Mouse (Mus musculus) telencephalon, adult 2 months (tissue): ENCODE data around the gene Matk.

Experiments
- DNase-seq: peaks from one replicate; pipeline ENCODE4 v3.0.0-alpha.2; 2011; ENCODE audit warnings: low read depth, low spot score

The Matk gene

DNA sequence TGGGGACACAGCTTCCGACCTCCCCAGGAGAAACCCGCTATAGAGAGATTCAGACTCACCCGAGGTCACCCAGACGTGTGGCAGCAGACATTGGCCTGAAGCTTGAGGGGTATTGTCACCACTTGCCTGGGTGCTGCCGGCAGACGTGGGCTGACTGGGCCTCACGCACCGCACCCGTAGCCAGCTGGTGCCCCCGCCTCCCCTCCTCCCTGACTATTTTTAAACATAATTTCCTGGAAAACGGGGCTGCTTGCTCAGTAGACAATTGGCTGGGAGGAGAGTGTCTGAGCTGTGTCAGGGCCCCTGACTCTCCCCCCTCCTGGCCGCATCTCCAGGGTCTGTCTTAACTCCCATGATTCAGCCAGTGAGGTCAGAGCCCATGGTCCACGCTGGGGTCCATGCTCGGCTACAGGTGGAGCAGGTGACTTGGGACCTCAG lies 50.1 kb downstream of the Matk start:
- peak; percentile 75 for DNase-seq

DNA sequence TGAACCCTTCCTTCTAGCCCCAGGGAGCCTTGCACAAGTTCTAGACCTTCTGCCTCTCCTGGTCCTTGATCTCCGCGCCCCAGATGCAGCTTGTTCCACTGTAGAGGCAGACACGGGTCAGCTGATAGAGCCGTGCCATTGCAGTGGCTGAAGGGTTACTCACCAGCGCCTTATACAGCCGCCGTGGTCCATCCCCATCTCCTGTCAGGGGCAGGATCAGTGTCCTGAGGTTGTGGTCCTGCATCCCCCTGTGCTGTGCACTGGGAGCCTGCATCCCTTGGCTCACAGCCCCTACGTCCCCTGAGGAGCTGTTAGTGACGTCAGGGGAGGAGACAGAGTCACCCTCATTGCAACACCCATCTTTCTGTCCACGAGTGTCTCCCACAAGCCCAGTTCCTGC lies 50.5 kb downstream of the Matk start:
- DNase-seq: no peak

DNA sequence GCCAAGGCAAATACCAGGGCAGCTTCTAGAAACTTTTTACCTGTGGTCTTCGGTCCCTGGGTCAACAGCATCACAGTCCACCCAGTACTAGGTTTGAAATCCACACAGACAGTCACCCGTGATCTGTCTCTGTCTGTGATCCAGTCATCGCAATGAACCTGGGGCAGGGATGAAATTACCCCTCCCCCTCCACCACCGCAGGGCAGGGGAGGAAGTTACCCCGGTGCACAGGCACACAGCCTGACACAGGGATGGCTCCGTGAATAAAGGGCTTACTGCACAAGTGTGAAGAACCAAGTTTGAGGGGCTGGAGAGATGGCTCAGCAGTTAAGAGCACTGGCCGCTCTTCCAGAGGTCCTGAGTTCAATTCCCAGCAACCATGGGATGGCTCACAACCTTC lies 51.0 kb downstream of the Matk start:
- no peak for DNase-seq

DNA sequence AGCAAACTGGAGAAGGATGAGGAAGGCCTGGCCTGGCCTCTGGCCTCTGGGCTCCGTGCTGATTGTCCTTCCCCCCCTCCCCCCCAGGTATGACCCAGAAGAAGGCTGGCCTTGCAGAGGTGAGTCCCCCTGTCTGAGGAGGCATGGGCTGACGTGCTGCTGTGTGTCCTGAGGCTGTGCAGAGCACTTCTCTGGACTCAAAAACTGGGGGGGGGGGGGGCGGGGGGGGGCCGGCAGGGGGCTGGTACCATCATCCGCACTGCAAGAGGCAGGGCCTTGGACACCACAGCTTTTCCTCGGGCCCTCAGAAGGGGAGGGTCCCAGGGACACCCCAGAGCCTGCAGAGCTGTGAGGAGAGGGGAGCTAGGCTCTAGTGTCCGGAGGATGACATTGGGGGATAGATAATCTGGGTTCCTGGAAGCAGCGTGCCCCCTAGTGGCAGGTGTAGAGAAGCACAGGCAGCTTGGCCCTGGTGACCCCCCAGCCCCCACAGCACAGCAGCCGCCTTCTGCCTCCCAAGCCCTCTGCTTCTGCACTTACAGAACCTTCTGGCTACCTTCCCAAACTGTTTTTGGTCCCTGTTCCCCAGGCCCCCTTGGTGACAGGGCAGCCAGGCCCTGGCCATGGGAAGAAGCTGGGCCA lies 52.0 kb downstream of the Matk start:
- no peak for DNase-seq

DNA sequence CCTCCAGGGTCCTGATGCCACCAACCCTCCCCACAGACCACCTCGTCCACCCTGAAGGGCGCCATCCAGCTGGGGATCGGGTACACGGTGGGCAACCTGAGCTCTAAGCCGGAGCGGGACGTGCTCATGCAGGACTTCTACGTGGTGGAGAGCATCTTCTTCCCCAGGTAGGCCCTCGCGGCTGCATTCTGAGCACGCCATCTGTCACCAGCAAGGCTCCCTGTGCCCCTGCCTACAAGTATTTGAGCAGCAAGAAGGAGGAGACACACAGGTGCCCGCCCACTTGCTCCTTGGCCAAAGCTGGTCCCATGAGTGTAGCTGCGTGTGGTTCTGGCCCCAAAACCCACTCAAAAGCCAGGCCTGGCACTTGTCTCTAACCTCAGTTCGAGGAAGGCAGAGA lies 52.9 kb downstream of the Matk start:
- DNase-seq: no peak

DNA sequence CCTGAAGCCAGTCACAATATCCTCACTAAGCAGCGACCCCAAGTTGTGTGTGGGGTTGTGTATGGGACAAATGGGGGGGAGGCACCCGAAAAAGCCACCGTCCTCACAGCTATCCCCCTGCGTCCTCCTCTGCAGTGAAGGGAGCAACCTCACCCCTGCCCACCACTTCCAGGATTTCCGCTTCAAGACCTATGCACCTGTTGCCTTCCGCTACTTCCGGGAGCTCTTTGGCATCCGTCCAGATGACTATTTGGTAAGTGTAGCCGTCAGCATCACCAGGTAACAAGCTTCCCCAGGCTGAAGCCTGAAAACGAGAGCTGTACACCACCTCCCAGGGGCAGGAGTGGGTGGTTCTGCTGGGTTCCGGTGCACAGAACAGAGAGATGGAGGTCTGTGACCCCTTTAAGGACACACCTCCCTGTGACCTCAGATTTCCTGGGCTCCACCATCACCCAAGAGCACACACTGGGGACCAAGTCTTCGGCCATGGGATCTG lies 53.5 kb downstream of the Matk start:
- no peak for DNase-seq

DNA sequence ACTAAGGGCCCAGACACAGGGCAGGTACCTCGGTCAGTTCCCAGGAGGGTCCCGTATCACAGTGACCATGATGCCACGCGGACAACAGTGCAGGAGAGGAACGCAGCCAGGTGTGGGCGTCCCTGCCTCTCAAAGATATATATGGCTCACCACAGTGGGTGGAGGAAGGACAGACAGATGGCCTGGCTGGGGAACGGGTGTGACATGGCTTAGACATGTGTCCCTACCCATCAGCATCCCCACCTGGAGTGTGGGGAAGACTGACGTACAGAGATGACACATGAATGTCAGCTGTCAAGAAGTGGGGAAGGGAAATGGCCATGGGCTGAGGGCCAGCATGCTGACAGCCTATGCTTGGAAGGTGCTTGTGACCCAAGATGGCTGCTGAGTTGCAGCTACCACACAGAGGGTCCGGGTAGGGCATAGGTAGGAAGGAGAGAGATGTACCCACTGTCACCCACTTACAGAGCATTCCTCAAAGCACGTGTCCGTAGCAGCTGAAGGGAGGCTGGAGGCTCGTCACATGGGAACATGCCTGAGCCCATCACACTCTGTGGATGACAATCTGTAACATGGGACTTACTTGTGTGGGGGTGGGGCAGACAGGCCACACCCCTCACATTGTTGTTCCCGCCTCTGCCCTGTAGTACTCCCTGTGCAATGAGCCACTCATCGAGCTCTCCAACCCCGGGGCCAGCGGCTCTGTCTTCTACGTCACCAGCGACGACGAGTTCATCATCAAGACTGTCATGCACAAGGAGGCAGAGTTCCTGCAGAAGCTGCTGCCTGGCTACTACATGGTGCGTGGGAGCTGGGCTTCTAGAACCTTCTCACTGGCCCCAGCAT lies 54.3 kb downstream of the Matk start:
- DNase-seq: peak; percentile 68

DNA sequence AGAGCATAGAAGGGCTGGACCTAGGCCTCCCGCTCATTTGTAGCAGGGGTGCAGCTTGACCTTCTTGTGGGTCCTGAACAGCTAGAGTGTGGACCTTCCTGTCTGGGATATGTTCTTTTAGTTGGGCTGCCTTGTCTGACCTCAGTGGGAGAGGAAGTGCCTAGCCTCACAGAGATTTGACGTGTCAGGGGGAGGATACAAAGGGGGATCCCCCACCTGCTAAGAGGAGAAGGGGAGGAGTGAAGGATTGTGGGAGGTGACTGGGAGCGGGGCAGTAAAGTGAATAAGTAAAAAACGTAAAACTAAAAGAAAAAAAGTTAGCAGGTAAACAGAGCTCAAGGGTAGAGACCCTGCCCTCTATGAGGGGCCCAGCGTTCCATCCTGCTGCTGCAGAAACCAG lies 56.8 kb downstream of the Matk start:
- no peak for DNase-seq
